Mouse (Mus musculus): Measurements from ENCODE around the gene Mettl26.
"Not testable (repeated sequence)": the region's sequence is repeated elsewhere in the genome, so short reads cannot be mapped to it uniquely, and the experiment has no call there.

The Mettl26 gene

DNA sequence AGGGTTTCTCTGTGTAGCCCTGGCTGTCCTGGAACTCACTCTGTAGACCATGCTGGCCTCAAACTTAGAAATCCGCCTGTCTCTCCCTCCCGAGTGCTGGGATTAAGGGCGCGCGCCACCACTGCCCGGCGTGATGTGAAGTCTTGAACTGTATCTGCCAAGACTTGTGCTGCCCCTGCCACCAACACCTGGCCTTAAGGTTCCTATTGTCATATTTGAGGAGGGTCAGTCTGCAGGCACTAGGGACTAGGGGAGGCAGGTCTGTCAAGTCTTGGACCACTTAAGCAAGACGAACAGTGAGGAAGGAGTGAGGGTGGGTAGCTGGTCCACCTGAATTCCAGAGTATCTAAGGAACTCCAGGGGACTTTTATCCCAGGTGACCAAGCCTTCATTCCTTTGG is 5.4 kb upstream of the Mettl26 start:
- DNase-seq (ENCODE audit: low spot score in 2 of 2) = no peak

- no peak for DNase-seq (ENCODE audit: low spot score in 2 of 2)
Observed at GRCm38 (mm10) chr17:25869954-25870353, 4.9 kb upstream of the Mettl26 start.

DNA sequence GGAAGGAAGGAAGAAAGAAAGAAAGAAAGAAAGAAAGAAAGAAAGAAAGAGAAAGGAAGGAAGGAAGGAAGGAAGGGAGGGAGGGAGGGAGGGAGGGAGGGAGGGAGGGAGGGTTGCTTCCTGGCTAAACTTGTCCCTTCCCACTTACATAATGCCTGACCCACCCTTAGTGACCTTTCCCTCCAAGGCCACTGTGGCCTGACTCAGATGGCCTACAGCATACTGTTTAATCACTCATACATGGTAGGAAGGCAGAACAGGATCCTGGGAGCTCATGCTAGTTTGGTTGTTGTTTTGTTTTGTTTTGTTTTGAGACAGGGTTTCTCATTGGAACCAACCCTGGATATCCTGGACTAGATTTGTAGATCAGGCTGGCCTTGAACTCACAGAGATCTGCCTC is 3.3 kb upstream of the Mettl26 start:
- not testable (repeated sequence) for DNase-seq (ENCODE audit: low spot score in 2 of 2)

- no peak for DNase-seq (ENCODE audit: low spot score in 2 of 2)
Observed at GRCm38 (mm10) chr17:25872676-25873075, 2.2 kb upstream of the Mettl26 start.

DNA sequence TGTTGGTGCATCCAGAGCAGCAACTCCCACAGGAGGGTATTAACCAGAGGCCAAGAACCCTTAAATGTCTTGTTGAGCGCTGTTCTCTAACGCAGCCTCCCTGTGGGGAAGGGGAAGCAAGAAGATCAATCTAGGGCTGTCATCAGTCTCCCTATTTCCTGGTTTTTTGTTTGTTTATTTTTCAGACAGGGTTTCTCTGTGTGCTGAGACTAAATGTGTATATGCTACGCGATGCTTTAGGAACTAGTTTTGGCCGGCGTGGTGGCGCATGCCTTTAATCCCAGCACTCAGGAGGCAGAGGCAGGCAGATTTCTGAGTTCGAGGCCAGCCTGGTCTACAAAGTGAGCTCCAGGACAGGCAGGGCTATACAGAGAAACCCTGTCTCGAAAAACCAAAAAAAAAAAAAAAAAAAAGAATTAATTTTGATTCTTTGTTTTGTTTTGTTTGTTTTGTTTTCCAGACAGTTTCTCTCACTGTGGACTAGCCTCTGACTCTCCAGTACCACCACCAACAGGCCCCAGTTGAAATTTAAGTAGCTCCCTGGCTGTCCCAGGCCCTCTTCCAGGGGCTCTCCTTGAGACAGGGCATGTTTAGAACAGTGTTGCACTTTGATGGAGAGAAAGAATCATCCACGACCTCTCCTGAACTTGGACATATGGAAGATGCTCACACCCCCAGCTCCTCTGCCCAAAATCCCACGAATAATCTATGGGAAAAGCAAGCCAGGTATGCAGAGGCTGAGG is 1.3 kb upstream of the Mettl26 start:
- DNase-seq (ENCODE audit: low spot score in 2 of 2) = no peak

- no peak for DNase-seq (ENCODE audit: low spot score in 2 of 2)
Observed at GRCm38 (mm10) chr17:25874148-25874720, 640 bp upstream of the Mettl26 start.

DNA sequence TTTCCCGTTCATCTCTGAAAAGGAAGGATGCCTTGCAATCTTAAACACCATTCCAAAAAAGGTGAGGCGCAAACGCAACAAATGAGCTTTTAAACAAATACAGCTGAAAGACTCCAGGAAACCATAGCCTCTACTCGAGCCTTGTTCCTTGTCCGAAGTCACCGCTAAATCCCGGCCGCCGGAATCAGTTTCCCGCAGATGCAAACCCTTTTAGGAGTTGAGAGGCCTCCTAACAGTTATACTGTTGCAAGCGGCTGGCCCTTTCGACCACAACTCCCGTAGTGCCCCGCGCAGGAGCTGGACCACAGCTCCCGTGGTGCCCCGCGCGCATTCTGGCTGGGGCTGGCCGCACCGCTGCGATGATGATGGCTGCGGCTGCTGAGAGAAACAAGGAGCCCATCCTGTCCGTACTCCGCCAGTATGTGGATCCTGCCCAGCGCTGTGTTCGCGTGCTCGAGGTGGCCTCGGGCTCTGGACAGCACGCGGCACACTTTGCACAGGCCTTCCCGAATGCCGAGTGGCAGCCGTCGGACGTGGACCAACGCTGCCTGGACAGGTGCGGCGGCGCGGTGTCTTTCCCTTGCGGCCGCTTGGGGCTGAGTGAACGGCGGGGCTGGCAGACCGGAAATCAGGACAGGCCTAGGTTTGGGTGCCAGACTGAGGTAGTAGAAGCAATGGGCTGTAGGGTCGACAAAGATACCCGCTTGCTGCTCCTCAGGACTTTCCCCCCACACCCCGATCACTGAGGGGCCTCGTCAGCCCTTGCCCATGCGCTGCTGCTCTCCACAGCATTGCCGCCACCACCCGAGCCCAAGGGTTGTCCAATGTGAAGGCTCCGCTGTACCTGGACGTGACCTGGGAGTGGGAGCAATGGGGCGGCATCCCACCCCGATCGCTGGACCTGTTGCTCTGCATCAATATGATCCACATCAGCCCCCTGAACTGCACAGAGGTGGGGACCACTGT is 580 bp downstream of the Mettl26 start:
- DNase-seq (ENCODE audit: low spot score in 2 of 2) = peak; percentile 80 to 88

GRCm38 (mm10) chr17:25876347-25876915 is 1.6 kb downstream of the Mettl26 start:
- no peak for DNase-seq (ENCODE audit: low spot score in 2 of 2)

DNA sequence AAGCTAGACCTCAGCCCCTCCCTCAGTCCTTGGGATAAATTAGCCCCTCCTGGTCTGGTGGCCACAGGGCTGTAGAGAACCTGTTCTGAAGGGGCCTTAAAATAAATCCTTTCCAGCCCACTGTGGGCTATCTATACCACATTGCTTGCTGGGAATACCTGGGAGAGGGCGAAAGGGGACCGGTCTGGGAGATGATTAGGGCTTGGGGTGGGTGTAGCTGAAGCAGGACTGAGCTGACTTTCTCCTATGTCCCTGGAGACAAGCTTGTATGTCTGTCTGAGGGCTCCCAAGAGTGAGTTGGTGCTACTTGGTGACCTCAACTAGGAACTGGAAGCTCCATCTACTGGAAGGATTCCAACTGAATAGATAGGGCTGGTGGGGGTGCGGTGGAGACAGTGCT is 2.2 kb downstream of the Mettl26 start:
- DNase-seq (ENCODE audit: low spot score in 2 of 2) = no peak

DNA sequence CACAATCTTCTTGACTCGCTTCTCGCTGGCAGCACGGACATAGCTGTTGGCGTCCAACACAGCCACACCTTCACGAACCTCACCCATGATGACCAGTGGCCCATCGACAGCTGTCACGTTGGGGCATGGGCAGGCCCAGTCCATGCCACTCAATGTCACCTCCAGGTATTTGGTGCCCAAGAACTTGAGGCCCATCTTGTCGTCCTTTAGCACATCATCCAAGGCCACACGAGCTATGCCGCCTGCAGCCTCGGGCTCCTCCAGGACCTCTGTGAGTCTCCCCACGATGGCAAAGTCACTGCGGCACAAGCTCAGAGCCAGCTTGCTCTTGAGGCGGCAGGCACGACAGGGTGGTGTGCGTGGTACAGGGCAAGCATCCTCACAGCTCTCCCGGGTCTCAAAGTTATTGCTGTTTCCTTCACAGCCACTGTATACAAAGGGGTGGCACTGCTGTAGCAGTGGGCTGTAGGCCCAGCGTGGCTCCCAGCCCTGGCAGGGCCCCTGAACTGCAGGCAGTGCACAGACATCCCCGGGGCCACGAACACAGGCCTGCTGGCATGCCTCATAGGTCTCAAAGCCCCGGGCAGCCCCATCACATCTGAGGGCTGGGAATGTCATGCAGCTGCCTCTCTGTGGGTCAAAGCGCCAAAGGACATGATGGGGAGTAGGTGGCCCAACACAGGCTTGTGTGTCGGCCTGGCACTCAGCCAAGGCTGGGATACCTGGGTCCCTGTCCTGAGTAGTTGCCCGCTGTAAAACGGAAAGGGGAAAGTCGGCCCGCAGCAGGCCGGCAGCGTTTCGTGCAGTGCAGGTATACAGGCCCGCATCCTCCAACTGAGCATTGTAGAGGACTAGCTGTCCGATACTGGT is 3.1 kb downstream of the Mettl26 start:
- DNase-seq (ENCODE audit: low spot score in 2 of 2) = no peak

- no peak for DNase-seq (ENCODE audit: low spot score in 2 of 2)
Observed at GRCm38 (mm10) chr17:25878611-25879180, 3.8 kb downstream of the Mettl26 start.

GRCm38 (mm10) chr17:25879261-25879660 is 4.4 kb downstream of the Mettl26 start:
- no peak for DNase-seq (ENCODE audit: low spot score in 2 of 2)

- no peak for DNase-seq (ENCODE audit: low spot score in 2 of 2)
Observed at GRCm38 (mm10) chr17:25879750-25880149, 4.9 kb downstream of the Mettl26 start.

GRCm38 (mm10) chr17:25880196-25880910 is 5.5 kb downstream of the Mettl26 start, which contains the start of gene Wfikkn1:
Gene Wfikkn1 (minus strand): TSS chr17:25880858.
- no peak for DNase-seq (ENCODE audit: low spot score in 2 of 2)

DNA sequence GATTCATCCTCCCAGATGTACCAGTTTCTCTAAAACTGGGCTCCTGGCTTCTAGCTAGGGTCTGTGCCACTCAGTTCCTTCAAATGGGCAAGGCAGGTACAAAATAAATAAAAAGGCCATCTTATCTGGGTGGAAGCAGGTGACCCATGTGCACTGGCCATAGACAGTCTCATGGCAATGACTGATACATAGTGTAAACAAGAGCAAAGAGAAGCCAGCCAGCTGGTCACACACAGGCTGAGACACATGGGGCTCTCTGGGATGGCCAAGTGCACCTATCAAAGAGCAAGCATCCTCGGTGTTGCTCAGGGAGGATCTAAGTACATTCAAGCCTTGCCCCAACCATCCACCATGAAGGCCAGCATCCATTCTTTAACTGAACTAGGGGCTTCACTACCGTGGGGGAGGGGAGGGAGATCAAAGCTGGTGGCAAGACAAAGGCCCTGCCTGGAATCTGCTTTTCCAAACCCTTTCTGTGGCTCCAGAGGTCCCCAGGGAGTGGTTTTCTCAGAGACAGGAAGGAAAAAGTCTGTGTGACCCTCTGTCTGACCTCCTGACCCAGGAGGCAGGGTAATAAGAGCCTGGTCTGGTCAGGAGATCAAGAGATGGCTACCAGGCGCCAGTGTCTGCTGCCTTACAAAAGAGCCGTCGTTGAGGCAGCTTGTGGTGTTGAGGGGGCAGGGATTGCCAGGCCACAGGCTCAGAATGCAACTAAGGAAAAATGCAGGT is 6.2 kb downstream of the Mettl26 start:
- no peak for DNase-seq (ENCODE audit: low spot score in 2 of 2)

GRCm38 (mm10) chr17:25881691-25882090 is 6.8 kb downstream of the Mettl26 start:
- DNase-seq (ENCODE audit: low spot score in 2 of 2) = no peak

GRCm38 (mm10) chr17:25882306-25882705 is 7.4 kb downstream of the Mettl26 start:
- DNase-seq (ENCODE audit: low spot score in 2 of 2) = no peak

DNA sequence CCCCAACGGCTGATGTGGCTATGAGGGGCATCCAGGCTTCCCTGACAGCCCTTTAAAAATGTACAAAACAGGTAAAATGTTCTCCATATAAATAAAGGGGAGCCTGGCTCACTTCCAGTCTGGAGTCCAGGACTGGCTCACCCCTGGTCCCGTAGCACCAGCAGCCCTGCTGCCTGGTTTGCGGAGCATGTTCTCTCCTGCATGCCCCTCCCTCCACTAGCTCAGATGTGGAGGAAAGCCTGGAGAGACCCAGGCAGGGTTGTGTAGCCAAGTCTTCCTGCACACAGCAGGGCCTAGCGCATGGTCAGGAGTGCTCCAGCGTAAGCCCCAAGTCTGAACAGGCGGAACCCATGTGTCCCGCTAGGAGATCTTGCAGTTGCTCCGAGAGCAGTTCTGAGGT is 8.4 kb downstream of the Mettl26 start:
- DNase-seq (ENCODE audit: low spot score in 2 of 2) = no peak

DNA sequence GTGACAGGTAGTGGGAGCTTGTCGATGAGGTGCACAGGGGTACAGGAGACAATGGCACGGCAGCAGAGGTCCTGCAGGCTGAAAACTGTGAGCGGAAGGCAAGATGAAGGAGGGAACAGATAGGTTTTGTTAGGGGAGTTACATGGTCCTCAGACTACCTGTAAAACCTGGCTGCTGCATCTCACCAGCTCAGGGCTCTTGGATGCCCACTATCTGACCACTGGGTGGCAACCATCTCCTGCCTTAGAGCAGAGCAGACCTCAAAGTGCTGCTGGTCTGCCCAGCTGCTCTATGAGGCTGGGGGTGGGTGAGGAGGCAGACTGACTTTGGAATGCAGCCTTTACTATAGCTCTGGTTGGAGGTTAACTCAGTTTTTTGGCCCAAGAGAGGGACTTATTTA is 8.9 kb downstream of the Mettl26 start:
- DNase-seq (ENCODE audit: low spot score in 2 of 2) = no peak
